Mouse (Mus musculus): ENCODE results near the gene Neo1.
A peak's percentile ranks its signal among the peaks of the same experiment; 100 is the strongest.

- no peak for TF ChIP-seq MAFK (IDR thresholded peaks at IDR 0.05; ENCODE audit: insufficient read depth, low read depth, low read length)
- TF ChIP-seq ZC3H11A (IDR thresholded peaks at IDR 0.05; ENCODE audit: borderline replicate concordance, low read depth, low read length), result no peak
- TF ChIP-seq ZNF384 (IDR thresholded peaks at IDR 0.05; ENCODE audit: low read depth, low read length), result peak; percentile 79
- no peak for TF ChIP-seq CHD2 (IDR thresholded peaks at IDR 0.05; ENCODE audit: low read depth, low read length)
- TF ChIP-seq HCFC1 (IDR thresholded peaks at IDR 0.05; ENCODE audit: borderline replicate concordance, insufficient read depth, low read length), result no peak
Observed at GRCm38 (mm10) chr9:58979034-58979433, 57.2 kb downstream of the Neo1 start.

All from ES-E14 (cell line).